Mouse (Mus musculus) cerebellum, postnatal 4 days (tissue): ENCODE measurements around the gene Rnf144a.
A peak's percentile ranks its signal among the peaks of the same experiment; 100 is the strongest.

Experiments used
- DNase-seq, 2 experiments: peaks; one replicate each; pipeline ENCODE4 v3.0.0; 2022; ENCODE audit warnings: low spot score in 2 of 2, mixed read lengths in 1 of 2

The Rnf144a gene

DNA sequence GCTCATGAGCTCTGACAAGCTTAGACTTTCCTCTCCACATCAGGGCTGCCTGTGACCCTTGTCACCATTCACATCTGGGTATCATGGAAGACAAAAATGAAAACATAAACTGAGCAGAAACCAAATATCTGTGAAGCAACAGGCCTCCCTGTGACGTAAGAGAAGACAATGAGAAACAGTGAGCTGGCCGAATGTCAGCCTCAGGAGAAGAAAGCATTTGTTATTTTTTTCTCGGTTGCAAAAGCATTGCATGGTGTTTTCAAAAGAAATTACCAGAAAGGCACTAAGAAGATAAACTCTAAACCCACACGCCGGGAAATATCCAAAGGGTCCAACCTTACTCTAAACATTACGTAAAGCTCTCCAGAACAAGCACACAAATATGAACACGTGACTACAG lies 41.3 kb downstream of the Rnf144a start:
- no peak for DNase-seq

DNA sequence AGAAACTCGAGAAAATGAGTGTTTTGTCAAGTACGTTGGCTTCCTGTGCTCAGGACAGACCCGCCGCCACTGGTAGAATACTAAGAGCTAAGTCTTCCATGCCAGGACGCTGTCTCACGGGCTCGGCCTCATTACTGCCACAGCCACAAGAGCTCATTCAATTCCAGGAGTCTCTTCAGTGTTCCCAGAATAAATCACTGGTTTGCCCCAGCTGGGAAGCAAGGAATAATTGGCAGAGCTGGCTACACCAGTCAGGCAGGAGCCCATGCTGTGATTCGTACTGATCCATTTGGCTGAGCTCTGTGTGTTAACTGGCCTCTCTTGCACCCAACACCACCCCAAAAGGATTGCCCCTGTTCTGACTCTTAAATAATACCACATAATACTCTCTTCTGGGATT lies 45.0 kb downstream of the Rnf144a start:
- DNase-seq = no peak

DNA sequence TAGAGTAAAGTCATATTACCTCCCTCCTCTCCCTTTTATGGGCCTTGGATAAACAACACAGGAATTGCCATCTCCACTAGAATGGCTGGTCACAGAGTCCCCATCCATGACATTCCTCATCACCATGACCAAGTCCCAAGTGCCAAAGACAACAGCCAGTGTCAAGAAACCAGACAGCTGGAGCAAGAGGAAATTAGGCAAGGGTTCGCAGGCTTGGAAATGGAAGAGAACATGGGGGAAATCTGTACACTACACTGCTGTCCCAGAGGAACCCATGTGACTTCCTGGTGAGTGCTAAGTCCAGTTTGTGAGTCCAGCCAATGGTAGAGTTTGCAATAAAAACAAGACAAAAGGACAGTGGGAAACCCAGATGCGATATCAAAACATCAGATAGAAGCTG lies 47.7 kb downstream of the Rnf144a start:
- no peak for DNase-seq

DNA sequence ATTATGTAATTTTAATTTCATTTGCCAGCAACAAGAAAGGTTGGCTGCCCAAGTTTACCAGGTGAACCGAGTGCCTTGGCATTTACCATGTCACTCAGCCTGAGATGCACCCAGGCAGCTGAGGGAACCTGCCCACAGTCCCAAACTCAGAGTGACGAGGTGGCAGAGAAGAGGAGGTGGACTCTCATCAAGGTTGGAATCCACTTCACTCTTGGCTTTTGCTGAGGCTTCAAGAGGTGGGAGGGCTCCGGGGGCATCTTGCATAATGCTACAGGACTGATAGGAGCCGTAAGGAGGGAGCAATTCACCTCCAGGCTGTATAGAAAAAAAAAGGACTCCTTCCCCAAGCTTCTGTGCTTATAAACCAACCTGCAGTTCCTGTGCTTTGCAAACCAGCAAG lies 48.7 kb downstream of the Rnf144a start:
- no peak for DNase-seq

DNA sequence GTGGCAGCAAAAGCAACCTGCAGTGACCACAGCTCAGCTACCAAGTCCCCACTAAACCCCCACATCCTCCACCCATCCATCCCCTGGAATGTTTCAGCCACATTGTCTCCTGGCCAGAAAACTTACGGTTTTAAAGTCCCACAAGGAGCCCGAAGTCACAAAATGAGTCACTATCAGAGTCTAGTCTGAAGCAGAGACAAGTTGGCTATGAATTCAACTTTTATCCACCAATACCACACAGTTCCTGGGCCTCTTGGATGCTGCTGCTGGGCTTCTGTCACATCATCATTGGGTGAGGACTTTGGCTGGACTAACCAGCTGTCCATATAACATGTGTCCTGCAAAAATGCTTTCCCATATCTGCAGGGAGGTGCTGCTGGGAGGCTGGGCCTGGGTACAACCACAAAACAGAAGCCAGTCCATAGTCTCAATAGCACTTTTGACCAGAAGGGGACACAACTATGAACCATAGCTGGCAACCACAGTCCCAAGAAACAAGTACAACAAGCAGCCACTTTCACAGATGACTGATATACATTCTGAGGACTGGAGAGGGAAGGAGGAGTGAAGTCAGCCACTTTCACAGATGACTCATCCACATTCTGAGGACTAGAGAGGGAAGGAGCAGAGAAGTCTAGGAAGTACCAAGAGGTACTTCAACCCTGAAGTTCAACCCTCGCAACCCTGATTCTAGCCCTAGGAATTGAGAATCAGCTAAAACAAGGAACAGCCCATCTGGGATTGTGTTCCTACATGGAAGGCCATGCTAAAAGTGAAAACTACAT lies 49.3 kb downstream of the Rnf144a start:
- DNase-seq = no peak

DNA sequence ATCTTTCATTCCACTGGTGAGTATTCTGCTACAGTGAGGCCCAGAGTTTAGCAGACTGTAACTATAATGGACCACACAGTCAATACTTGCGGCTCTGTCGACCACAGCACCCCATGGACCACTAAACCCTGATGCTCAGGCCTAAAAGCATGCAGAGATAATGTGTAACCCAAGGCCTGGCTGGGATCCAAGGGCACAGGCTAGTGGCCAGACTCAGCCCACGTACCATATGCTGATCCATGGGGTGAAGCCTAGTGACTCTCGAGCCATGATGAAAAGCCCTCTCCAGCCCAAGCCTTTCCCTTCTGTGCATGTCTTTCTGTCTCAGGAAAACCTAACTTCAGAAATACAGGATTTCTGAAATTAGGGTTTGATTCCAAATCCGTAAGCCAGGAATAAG lies 50.2 kb downstream of the Rnf144a start:
- DNase-seq = peak in 1 of 2 experiments; percentile 66

DNA sequence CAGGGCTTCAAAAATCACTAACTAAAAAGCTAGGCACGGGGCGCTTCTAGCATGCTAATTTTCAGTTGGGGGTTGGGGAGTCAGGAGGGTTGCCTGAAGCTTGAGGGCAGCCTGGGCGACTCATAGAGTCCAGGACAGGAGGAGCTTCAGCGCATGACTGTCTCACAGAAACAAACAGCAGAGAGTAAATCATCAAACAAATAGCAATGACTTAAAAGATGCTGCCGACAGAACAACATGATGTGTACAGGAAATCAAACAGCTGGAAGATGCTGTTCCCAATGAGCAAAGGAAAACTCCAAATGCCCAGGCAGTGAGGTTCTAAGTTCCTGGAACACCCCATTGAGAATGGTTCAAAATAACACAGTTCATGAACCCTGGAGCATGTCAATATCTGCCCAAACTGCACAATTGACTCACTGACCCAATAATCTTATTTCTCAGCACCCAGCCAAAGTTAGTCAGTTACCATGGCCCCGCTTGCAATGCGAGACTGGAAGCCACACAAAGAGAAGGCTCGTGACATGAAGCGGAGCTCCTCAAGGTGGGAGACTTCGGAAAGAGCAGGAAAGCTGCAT lies 54.0 kb downstream of the Rnf144a start:
- DNase-seq = no peak

DNA sequence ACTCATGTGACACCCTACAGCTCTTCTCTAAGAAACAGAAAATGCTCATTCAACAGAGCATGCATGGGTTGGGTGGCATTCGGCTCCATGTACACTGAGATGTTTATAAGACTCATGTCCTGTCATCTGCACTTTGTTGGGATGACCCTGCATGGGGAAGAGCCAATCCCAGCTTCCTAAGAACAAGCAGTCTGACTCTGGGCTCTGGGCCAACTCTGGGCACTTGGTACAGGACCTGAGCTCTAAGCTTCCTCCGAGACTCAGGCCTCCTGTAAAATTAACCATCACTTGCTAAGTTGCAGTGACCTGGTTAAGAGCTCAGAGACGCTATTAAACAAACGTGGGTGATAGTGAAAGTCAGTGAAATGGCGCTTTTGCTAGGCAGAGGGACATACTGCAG lies 55.2 kb downstream of the Rnf144a start:
- DNase-seq = peak in 1 of 2 experiments; percentile 42

DNA sequence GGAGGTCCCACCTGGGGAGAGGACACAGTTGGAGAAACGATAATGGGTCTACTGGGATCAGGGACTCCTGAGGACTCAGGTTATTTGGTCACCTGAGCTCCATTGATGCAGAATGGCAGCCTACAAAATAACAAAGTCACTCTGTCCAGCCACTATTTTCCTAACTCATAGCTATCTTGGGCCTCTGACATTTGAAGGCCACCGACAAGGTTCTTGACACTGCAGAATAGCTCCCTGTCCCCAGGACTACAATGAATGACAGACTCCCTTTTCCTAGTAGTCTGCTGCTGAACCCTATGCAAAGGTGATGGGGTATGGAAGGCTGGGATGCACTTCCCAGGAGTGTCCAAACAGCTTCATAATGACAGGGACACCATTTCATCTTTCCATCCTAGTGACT lies 55.8 kb downstream of the Rnf144a start:
- DNase-seq = no peak

DNA sequence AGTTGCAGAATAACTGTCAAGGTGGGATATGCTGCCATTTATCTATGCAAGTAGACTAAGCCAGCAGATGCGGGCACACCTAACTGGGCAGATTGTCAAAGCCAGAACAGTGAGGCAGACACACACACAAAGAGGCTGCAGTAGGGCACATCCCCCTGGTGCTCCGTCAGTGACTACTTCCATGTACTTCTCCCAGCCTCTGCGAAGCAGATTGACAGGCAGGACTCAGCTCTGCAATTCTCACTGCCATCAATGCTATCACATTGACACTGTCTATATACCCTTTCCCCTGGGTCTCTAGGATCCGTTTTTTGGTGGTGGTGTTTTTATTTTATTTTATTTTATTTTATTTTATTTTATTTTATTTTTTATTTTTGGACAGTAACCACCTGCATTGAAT lies 57.8 kb downstream of the Rnf144a start:
- no peak for DNase-seq

DNA sequence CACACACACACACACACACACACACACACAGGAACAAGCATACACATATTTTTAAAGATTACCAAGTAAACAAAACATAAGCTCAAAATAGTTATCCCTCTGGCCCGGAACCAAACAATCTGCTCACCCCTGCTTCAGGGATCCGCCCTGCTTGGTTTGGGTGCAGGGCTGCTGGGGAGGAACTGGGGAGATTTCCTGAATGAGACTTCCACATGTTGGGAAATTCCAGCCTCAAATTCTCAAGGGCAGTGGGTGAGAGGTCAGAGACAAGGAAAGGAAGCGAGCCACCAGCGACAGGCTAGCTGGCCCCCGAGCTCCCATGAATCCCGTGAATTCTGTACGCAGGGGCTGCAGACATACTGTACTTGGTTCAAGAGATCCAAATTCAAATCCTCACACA lies 58.9 kb downstream of the Rnf144a start:
- DNase-seq = no peak

DNA sequence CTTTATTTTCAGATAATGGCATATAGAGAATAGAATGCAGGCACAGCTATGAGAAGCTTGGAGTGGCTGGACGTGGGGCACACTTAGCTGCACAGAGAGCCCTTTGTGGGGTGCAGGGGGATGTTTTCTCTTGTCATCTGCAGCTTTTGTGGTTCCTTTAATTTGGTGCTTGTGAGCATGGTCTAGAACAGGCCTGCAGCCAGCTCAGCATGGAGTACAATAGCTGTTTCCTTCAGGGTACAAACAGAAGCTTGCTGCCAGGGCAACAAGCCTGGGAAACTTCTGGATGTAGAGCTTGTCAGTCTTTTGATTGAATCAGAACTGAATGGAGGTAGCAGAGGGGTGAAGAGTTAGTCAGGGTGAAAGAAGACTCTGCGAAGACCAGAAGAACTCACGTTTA lies 63.7 kb downstream of the Rnf144a start:
- DNase-seq = no peak

DNA sequence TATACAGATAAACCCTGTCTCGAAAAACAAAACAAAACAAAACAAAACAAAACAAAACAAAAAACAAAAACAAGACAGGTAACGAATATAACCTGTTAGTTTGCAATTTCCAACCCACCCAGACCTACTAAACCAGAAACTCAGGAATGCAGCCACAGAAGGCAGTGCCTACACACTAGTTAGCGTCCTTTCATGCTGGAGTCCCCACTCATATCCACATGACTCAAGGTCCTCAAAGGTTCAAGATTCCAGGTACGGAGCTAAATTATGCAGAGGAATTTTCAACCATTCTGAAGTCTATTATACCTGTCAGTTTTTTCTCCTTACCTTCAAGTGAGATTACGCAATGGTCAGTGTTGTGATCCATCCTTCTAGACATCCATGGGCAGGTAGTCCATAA lies 70.6 kb downstream of the Rnf144a start:
- no peak for DNase-seq

DNA sequence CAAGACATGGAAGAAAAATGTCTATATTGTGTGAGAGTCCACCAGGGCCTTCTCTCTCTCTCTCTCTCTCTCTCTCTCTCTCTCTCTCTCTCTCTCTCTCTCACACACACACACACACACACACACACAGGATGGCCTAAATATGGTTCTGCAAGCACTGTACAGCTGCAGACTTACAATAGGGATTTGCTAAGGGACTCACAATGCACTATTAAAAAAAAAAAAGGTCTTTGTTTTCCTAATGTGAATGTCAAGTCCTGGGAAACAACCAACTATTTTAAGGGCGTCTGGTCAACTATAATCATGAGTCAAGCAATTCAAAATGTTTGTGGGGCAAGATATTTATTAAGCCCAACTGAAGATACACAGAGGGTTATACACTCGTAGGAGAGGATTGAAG lies 71.9 kb downstream of the Rnf144a start:
- DNase-seq = no peak

DNA sequence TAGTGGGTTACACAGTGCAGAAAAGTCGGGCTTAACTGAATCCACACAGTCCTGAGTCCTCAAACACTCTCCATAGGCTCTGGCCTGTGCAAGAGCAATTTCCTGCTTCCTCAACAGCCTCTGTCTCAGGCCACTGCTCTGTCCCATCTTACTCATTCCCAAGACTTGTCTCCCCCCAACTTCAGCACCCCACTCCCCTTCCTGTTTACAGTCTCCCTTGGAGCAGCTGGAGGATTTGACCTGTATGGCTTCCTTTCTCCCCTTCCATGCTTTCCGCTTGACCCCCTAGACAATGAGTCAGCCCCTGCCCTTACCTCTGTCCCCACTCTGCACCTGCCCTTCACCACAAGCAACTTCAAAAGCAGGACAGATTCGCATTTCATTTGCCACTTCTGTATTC lies 72.4 kb downstream of the Rnf144a start:
- no peak for DNase-seq

DNA sequence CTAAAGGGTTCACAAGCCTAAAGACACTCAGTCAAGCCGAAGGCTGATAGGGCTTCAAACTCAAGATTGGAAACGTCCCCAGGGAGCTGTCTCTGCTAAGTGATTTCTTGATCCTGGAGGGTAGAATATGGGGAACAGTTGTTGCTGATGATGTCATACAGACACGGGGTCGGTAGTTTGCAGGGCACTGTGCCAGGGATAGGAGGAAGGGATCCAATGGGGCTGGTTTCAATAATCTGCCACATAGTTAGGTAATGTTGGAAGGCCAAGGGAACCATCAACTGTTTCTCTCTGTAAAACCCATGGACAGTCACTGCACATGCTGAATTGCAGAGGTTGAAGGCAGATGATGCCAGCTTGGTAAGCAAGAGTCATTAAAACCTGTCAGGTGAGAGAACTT lies 73.0 kb downstream of the Rnf144a start:
- no peak for DNase-seq

DNA sequence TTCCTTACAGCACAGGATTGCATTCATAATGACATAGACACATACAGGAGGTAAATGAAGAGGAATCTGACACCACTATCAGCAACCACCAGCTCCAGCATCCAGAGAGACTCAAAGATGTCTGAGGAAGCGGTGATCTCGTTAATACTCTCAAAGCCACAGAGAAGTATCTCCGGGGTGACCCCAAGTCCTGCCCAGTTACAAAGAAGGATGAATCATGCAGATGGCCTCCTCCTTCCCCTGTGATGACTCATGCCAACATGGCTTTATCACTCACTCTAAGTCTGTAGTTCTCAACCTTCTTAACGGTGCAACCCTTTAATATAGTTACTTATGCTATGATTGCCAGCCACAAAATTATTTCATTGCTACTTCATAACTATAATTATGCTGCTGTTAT lies 74.4 kb downstream of the Rnf144a start:
- no peak for DNase-seq

DNA sequence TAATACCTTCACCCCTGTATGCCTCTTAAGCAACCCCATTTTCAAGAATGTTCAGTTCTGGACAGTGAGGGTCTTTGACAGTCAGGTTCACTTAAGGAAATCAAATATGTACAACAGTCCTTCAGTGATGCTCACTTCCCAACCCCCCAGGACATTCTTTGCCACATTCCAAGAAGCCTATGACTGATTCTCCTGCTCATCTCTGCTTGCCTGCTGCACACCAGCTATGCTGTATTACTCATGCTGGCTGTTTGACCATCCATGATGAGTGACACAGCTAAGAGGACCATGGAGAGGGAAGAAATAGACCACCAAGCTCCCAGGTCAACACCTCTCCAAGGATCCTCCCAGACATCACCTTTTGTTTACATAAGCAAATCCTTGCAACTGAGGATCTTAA lies 75.2 kb downstream of the Rnf144a start:
- DNase-seq = no peak

DNA sequence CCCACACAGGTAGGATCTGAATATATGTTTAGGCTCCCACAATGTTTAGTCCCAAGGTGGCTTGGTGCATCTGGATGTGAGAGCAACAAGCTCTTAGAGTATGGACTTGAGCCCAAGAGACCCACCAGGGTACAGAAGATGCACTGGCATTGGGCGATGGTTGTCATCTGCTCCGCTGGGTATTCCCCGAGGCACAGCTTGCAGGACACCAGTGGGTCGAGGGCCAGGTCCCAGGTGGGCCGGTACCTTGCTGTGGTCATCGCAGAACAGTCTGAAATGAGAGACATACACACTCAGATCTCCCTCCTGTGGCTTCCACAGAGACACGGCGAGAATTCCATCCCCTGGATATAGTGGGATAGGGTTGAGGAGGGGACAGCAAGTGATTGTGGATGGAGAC lies 75.9 kb downstream of the Rnf144a start:
- DNase-seq = no peak

DNA sequence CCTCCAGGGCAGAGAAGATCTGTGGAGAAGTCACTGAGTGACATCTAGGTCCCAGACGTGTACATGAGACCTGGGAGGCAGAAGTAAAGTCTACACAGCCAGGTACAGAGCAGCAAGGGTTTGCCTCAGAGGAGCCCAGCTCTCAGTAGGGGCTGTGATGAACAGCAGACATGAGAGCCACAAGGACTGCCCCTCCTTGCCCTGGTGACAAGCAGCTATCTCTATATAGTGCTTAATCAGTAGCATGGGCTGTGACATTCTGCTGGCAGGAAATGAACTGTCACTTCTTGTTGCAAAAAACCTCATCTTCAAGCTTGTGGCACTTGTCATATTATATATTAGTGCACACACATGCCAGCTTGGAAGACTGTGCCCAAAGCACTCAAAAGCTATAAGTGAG lies 81.4 kb downstream of the Rnf144a start:
- DNase-seq = no peak

DNA sequence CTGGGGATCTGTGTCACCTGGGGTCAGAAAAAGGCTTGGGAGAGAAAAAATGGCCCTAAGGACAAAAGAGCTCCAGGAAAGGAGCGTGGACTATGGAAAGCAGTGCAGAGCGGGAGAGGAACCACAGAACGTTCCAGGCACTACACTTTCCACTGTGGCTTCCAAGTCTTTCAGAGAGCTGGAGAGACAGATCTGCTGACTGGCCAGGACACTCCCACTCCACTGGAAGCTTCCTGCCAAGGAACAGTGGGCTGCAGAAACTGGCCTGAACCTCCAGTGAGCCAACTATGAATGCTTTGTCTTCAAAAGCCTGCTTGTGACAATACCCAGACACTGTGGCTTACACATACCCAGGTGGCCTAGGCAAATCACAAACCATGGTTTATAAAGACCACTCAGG lies 84.0 kb downstream of the Rnf144a start:
- DNase-seq = no peak

DNA sequence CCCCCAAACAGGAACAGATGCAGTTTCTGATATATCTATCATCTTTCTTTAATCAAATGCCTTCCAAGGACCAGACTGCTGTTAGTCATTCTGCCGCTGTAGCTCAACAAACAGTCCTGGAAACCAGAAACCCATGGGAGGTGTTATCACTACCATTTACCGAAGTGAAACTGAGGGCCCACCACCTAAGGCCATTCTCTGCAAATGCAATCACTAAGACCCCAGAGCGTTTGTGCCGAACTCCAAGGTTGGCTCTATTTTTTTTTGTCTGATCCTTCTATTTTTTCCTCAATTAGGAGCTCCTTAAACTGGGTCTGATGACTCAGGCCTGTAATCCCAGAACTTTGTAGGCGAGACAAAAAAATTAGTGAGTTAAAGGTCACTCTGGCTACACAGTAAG lies 85.3 kb downstream of the Rnf144a start:
- no peak for DNase-seq

DNA sequence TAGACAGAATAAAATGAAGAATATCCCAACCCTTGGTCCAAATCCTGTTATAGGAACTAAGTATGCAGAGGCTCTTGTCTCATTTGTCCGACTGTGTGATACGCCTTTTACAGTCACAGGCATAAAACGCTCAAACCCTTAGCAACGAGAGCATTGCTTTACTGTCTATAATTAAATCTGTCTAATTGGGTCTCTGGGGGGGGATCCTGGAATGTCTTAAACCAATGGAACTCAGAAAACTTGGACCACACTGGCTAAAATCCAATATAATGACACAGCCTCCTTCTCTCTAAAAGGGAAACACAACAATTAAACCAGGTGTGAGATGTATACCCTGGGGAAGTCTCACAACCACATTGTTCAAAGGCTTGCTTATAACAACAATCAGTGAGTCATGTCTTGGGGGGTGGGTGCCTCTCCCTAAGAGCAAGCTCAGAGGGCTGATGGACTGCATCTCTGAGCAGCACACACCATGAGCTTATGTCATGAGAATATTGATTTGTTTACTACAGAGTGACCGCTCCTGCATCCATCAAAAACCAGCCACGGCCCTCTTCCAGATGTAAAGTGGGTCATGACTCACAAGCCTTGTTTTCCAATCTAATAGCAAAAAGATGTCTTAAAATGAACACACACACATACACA lies 85.9 kb downstream of the Rnf144a start:
- DNase-seq = no peak
